Mouse (Mus musculus) liver, postnatal 0 days (tissue): ENCODE results near the gene Gsto1. TPM values are rescaled to one million over a fixed set of nuclear protein-coding genes. Genes with fewer than 3 reads are reported as not detected.

Source experiments
- ATAC-seq: fragments of 200-750 bp; cut with Nextera tagmentation; 2 replicates; pipeline ENCODE4 v1.8.0; 2017; ENCODE audit warnings: mild to moderate bottlenecking, moderate library complexity
- DNase-seq: peaks from one replicate; pipeline ENCODE4 v3.0.0-alpha.2; 2016
- H3K27ac ChIP-seq: fragments of 300-500 bp; sonication (generic); 2 replicates; pipeline ENCODE4 v1.5.1; 2014; ENCODE audit warnings: antibody characterized with exemption, moderate library complexity, mild to moderate bottlenecking, low read depth
- H3K27me3 ChIP-seq: fragments of 300-500 bp; sonication (generic); 2 replicates; pipeline ENCODE4 v1.6.1; 2014; ENCODE audit warnings: low read length, control low read depth, mixed read lengths; ENCODE audit not compliant: insufficient read depth
- H3K36me3 ChIP-seq: fragments of 300-500 bp; sonication (generic); replicated peaks from 2 replicates; pipeline ENCODE4 v1.6.1; 2014; ENCODE audit warnings: mild to moderate bottlenecking, control low read depth, low read length, moderate library complexity, mixed read lengths; ENCODE audit not compliant: insufficient read depth
- H3K4me1 ChIP-seq: fragments of 300-500 bp; sonication (generic); 2 replicates; pipeline ENCODE4 v1.6.1; 2014; ENCODE audit warnings: antibody characterized with exemption, mild to moderate bottlenecking, control low read depth; ENCODE audit not compliant: insufficient read depth
- H3K4me2 ChIP-seq: fragments of 300-500 bp; sonication (generic); 2 replicates; pipeline ENCODE4 v1.6.1; 2014; ENCODE audit warnings: low read depth, mild to moderate bottlenecking, low read length, moderate library complexity, mixed read lengths
- H3K4me3 ChIP-seq: fragments of 300-500 bp; sonication (generic); 2 replicates; pipeline ENCODE4 v1.5.1; 2014; ENCODE audit warnings: low read depth, low read length
- H3K9ac ChIP-seq: fragments of 300-500 bp; sonication (generic); replicated peaks from 2 replicates; pipeline ENCODE4 v1.6.1; 2014; ENCODE audit warnings: mild to moderate bottlenecking, moderate library complexity
- H3K9me3 ChIP-seq: fragments of 300-500 bp; sonication (generic); 2 replicates; pipeline ENCODE4 v1.6.1; 2016; ENCODE audit warnings: mild to moderate bottlenecking, control low read depth, low read length, mixed read lengths
- CTCF ChIP-seq: sonication (generic); IDR thresholded peaks from 2 replicates; pipeline ENCODE4 v1.5.1; 2016; ENCODE audit warnings: antibody characterized with exemption, low read depth
- EP300 ChIP-seq: IDR thresholded peaks from 2 replicates; pipeline ENCODE4 v1.6.1; 2016; ENCODE audit warnings: antibody characterized with exemption, low read depth, mild to moderate bottlenecking
- WGBS: fragments of 180-500 bp; shearing (Covaris S2); extraction: QIAGEN DNeasy Blood & Tissue Kit; methylation state at CpG from one replicate; pipeline ENCODE4 v1.1.7; 2014; ENCODE audit not compliant: insufficient replicate concordance; 5-methylcytosine and 5-hydroxymethylcytosine counted together
- polyA plus RNA-seq: library from polyadenylated mRNA; unstranded; fragments of >200 nt; fragmentation: Nextera tagmentation; extraction: Ambion mirVana; gene quantifications from 2 replicates; pipeline ENCODE4 v1.2.1, GENCODE M21; 2015

The Gsto1 gene
- polyA plus RNA-seq, 1 experiment from 2014 or later, result 151 TPM

GRCm38 (mm10) chr19:47853053-47853452 lies 1.7 kb upstream of the Gsto1 start:
- peaks cover 4% of the 10 kb centered on the region; the same call in 1 of the 2 replicates for H3K36me3 ChIP-seq
- no peak for ATAC-seq
- DNase-seq, result no peak
- no peak overlapping the region for H3K9ac ChIP-seq
- no peak overlapping the region for H3K4me2 ChIP-seq
- H3K27me3 ChIP-seq, result no peaks in the 10 kb centered on the region
- TF ChIP-seq CTCF, result no peak
- TF ChIP-seq EP300, result no peak
- H3K4me1 ChIP-seq, result peaks cover 13% of the 10 kb centered on the region
- no peak overlapping the region for H3K27ac ChIP-seq
- no peak overlapping the region for H3K4me3 ChIP-seq
- H3K9me3 ChIP-seq, result no peaks in the 10 kb centered on the region
- WGBS, result 77% methylated on average over 3 of the region's 3 CpGs

- peak; percentile 59 for ATAC-seq
- Histone ChIP-seq H3K27me3 (no peaks in the 10 kb centered on the region), H3K4me3 (peak overlapping the region; percentile 60), H3K9ac (no peak overlapping the region), H3K27ac (no peak overlapping the region), H3K4me1 (peaks cover 13% of the 10 kb centered on the region), H3K9me3 (no peaks in the 10 kb centered on the region), H3K4me2 (peak overlapping the region; percentile 96), H3K36me3 (peaks cover 13% of the 10 kb centered on the region; the same call in 1 of the 2 replicates)
- no peak for DNase-seq
- TF ChIP-seq CTCF (no peak), EP300 (no peak)
- 28% methylated on average over 13 of the region's 13 CpGs for WGBS
Observed at GRCm38 (mm10) chr19:47853951-47854795, 597 bp upstream of the Gsto1 start.

GRCm38 (mm10) chr19:47857957-47858942 lies 3.5 kb downstream of the Gsto1 start:
- DNase-seq, result no peak
- H3K4me1 ChIP-seq, result peaks cover 13% of the 10 kb centered on the region
- ATAC-seq, result no peak
- no peak overlapping the region for H3K9ac ChIP-seq
- H3K36me3 ChIP-seq, result peaks cover 23% of the 10 kb centered on the region
- no peak overlapping the region for H3K4me2 ChIP-seq
- no peaks in the 10 kb centered on the region for H3K27me3 ChIP-seq
- H3K9me3 ChIP-seq, result no peaks in the 10 kb centered on the region
- WGBS, result 84% methylated on average over 18 of the region's 18 CpGs
- TF ChIP-seq CTCF (no peak), EP300 (no peak)
- H3K4me3 ChIP-seq, result no peak overlapping the region
- no peak overlapping the region for H3K27ac ChIP-seq

- no peak overlapping the region for H3K27ac ChIP-seq
- 82% methylated on average over 8 of the region's 8 CpGs for WGBS
Observed at GRCm38 (mm10) chr19:47859180-47859579, 4.4 kb downstream of the Gsto1 start.

GRCm38 (mm10) chr19:47862581-47862980 lies 7.8 kb downstream of the Gsto1 start:
- no peak overlapping the region for H3K4me3 ChIP-seq
- DNase-seq (no peak), ATAC-seq (no peak)
- no peaks in the 10 kb centered on the region for H3K9me3 ChIP-seq
- 70% methylated on average over 3 of the region's 3 CpGs for WGBS
- peaks cover 28% of the 10 kb centered on the region for H3K36me3 ChIP-seq
- H3K27ac ChIP-seq, result no peak overlapping the region
- peaks cover 7% of the 10 kb centered on the region for H3K4me1 ChIP-seq
- H3K27me3 ChIP-seq, result no peaks in the 10 kb centered on the region
- H3K9ac ChIP-seq, result no peak overlapping the region
- H3K4me2 ChIP-seq, result no peak overlapping the region
- no peak for TF ChIP-seq EP300
- TF ChIP-seq CTCF, result no peak

More at GRCm38 (mm10) chr19:47859180-47859579, 4.4 kb downstream of the Gsto1 start:
- H3K4me2 ChIP-seq, result no peak overlapping the region
- H3K27me3 ChIP-seq, result no peaks in the 10 kb centered on the region
- no peak for ATAC-seq
- TF ChIP-seq EP300, result no peak
- no peak for TF ChIP-seq CTCF
- DNase-seq, result no peak
- H3K4me1 ChIP-seq, result peaks cover 13% of the 10 kb centered on the region
- no peak overlapping the region for H3K4me3 ChIP-seq
- peaks cover 30% of the 10 kb centered on the region for H3K36me3 ChIP-seq
- H3K9ac ChIP-seq, result no peak overlapping the region
- H3K9me3 ChIP-seq, result no peaks in the 10 kb centered on the region

- Histone ChIP-seq H3K4me1 (peaks cover 7% of the 10 kb centered on the region), H3K4me3 (no peak overlapping the region), H3K9me3 (no peaks in the 10 kb centered on the region), H3K9ac (no peak overlapping the region), H3K4me2 (no peak overlapping the region), H3K27ac (no peak overlapping the region), H3K36me3 (peaks cover 17% of the 10 kb centered on the region), H3K27me3 (no peaks in the 10 kb centered on the region)
- DNase-seq, result no peak
- no peak for ATAC-seq
- TF ChIP-seq CTCF (no peak), EP300 (no peak)
- 85% methylated on average over 9 of the region's 9 CpGs for WGBS
Observed at GRCm38 (mm10) chr19:47864051-47864450, 9.3 kb downstream of the Gsto1 start.
